Mouse (Mus musculus) monocyte, adult 5-6 weeks (primary cell): ENCODE measurements around the gene Gata5. TPM values are rescaled to one million over a fixed set of nuclear protein-coding genes. Genes with fewer than 3 reads are reported as not detected.

Experiments used
- ATAC-seq: fragments of 153-309, 156-312 bp; replicated peaks from 2 replicates; pipeline ENCODE4 v1.8.0; 2017; ENCODE audit warnings: mild to moderate bottlenecking; ENCODE audit not compliant: low TSS enrichment, insufficient number of reproducible peaks, severe bottlenecking, poor library complexity, low FRiP score
- total RNA-seq: library from RNA; stranded (forward); fragments of 200-1000, 200-491, 200-594 nt; gene quantifications from 3 replicates; pipeline ENCODE4 v1.2.3, GENCODE M21; 2017

Gene Gata5
- total RNA-seq, 1 experiment from 2014 or later: not detected

- no peak for ATAC-seq
Observed at GRCm38 (mm10) chr2:180317591-180317990, 16.9 kb downstream of the Gata5 start.

GRCm38 (mm10) chr2:180314292-180314691 lies 20.2 kb downstream of the Gata5 start:
- no peak for ATAC-seq

- no peak for ATAC-seq
Observed at GRCm38 (mm10) chr2:180311147-180311546, 23.4 kb downstream of the Gata5 start.

DNA sequence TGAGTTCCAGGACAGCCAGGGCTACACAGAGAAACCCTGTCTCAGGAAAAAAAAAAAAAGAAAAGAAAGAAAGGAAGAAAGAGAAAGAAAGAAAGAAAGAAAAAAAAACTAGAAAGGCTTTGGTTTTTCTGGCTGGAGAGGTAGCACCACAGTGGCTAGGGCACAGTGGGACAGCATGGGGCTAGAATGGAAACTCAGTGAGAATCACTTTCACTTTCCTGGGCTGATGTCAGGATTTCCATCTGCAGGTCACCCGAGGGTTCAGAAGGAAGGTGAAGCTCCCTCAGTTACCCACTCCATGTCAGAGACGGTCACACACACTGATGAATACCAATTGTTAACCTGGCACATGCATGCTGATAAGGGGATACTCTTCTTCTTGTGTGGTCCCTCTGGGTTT lies 26.8 kb downstream of the Gata5 start:
- ATAC-seq: no peak

DNA sequence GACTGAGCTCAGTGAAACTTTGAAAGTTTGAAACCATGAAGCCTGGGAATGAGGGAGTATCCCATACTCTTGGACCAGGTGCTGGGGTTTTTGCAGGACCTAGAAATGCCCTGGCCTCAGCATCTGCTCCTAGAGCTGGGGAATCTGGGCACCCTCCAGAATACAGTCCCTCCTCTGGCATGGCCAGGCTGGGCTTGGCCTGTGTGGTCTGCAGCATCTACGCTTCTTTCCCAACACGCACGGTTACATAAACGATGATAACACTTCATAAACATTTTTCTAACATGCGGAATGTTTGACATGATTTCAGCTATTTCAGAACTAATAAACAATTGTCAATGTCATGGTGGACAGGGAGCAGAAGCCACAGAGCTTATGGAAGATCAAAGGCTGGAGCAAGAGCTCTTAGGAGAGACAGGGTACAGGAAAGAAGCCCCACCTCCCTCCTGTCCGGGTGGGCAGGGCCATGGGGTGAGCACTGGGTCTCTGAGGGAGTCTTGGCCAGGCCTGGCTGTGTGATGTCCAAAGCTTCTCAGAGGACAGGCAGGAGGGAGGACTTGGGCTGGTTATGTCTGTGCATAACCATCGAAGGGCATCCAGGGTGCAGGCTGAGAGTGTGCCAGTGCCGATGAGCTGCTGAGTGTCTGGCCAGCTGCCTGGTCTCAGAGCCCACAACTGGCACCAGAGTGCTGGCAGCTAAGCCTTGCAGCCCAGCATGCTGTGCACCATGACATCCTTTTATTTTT lies 27.9 kb downstream of the Gata5 start:
- no peak for ATAC-seq

GRCm38 (mm10) chr2:180306009-180306408 lies 28.5 kb downstream of the Gata5 start:
- ATAC-seq: no peak

- ATAC-seq: no peak
Observed at GRCm38 (mm10) chr2:180305490-180305889, 29.0 kb downstream of the Gata5 start.

- no peak for ATAC-seq
Observed at GRCm38 (mm10) chr2:180304554-180304953, 29.9 kb downstream of the Gata5 start.

DNA sequence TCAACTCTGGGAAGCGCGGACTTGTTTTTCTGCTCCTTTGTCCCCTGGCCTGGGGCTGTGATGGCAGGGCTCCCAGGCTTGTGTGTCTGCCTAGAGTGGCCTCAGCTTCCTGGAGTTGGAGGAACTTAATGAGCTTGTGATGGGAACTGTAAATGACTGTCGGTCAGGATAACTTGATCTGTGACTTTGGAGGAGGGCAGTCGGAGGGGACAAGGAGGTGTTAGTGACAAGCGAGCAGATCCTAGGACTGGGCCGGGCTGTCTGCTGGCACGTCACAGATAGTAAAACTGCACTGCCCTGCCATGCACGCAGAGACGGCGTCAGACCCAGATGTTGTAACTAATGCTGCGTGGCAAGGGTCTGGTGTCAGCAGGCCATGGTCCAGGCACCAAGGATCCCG lies 31.0 kb downstream of the Gata5 start:
- no peak for ATAC-seq

DNA sequence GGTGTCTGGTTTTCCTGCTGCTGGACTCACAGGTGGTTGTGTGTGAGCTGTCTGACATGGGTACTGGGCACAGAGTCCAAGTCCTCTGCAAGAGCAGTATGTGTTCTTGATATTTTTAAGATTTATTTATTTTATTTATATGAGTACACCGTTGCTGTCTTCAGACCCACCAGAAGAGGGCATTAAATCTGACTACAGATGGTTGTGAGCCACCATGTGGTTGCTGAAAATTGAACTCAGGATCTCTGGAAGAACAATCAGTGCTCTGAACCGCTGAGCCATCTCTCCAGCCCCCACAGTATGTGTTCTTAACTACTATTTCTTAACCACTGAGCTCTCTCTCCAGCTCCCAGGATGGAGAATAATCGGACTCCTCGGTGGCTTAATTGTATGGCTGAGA lies 32.3 kb downstream of the Gata5 start:
- no peak for ATAC-seq

- no peak for ATAC-seq
Observed at GRCm38 (mm10) chr2:180300771-180301170, 33.7 kb downstream of the Gata5 start.

DNA sequence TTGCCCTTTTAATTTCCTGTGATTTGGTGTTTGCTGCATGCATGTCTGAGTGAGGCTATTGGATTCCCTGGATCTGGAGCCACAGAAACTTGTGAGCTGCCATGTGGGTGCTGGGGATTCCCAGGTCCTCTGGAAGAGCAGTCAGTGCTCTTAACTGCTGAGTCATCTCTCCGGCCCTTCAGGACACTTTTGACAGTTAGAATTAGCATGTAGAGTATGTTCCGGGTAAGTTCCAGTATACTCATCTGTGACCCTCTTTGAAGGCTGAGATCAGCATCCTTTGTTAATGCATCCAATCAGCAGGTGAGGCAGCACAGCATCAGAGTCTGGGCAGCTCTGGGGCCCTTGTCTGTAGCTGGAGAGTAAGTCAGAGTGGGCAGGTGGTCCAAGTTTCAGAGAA lies 34.2 kb downstream of the Gata5 start:
- no peak for ATAC-seq

- ATAC-seq: no peak
Observed at GRCm38 (mm10) chr2:180292906-180293305, 41.6 kb downstream of the Gata5 start.

GRCm38 (mm10) chr2:180292026-180292425 lies 42.5 kb downstream of the Gata5 start:
- no peak for ATAC-seq

DNA sequence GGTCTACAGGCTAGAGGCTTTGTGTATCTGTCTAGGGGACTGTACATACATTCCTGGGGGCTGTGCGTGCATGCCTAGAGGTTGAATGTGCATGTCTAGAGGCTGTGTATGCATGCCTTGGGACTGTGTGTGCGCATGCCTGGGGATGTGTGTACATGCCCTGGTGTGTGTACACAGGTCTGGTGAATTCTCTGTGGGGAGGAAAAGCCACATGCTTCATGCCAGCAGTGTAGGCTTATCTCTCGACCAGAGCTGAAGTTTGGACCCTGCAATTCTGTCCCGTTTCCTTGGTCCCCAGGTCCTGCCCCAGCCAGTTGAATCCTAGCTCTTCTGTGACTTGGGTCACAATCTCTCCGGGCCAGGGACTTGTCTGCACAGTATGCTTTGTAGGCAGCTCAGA lies 42.9 kb downstream of the Gata5 start:
- no peak for ATAC-seq

DNA sequence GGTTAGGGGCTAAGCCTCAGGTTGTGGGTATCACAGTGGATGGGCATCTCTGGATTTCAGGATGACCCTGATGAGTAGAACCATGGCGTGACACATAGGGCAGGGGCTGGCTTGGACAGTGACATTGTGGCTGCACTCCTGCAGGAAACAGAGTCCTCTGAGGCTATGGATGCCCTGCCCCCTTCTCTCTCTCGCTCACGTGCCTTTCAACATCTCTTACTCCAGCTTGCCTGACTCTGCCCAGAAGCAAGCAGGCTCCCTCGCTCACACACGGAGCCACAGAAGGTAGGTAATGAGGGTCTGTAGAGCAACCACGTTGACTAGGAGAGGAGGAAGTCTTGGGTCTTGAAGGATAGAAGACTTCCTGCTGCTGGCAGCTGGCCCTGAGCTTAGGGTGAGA lies 44.0 kb downstream of the Gata5 start:
- ATAC-seq: no peak

DNA sequence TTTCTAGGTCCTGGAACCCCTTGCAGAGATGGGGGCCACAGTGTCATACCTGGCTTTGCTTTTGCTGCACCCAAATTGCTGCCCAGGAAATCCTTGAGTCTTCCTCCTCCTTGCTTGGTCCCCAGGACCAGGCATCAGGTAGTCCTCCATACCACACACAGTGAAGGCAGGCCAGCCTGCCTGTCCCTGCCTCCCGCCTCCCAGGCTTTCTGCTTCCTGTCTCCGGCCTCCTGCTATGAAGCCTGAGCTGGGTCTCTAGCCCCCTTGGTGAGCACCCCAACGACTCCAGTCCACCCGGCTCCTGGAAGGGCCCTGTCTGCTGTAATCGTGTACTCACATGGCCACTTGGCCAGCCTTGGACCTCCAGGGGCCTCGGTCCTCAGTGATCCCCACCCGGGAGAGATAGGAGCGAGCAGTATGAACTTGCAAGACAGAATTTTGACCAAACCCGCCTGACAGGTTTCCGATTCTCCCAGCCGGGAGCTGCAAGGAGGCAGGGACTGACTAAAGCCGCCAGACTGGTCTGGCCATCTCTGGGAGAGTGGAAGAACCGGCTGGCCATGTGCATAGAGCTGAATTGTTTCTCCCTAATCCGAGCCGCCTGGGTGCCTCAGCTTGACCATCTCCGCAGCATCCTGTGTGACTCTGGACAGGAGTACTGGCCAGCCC lies 44.9 kb downstream of the Gata5 start, which contains the start of gene Rbbp8nl:
Gene Rbbp8nl, minus strand, starts transcription at position 440 of the 669 bp plus-strand sequence.
- ATAC-seq: no peak

DNA sequence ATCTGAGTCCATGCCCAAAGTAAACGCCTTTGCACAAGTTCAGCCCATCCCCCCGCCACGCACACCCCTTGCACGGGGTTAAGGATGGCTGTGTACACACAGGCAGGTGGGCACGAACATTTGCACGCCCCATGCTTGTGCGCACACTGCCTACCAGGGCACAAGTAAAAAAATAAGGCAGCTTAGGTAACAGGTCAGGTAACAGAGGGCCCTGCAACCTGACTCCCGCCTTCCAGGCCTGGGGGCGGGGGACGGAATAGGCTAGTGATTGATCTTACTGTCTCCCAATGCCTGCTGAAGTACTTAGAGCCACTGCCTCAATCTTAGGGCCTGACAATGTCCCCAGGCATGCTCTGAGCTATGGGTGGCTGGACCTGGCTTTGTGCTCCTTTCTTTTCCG lies 45.5 kb downstream of the Gata5 start:
- no peak for ATAC-seq

DNA sequence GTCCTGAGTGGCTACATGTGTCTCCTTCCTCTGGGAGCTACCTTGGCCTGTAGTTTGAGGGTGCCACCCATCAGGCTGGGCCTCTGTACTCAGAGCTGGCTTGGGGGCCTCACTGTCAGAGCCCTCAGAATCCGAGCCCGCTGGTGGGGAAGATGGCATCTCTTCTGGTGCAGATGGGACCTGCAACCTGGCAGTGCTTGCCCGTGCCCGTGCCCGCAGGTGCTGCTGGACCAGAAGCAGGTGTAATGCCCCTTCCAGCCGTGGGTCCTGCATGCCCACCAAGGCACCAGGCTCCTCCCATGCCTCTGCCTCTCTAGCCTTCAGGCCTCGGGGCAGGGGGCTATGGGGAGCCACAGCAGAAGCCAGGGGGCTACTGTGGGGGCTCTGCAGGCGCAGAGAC lies 55.2 kb downstream of the Gata5 start:
- ATAC-seq: no peak

DNA sequence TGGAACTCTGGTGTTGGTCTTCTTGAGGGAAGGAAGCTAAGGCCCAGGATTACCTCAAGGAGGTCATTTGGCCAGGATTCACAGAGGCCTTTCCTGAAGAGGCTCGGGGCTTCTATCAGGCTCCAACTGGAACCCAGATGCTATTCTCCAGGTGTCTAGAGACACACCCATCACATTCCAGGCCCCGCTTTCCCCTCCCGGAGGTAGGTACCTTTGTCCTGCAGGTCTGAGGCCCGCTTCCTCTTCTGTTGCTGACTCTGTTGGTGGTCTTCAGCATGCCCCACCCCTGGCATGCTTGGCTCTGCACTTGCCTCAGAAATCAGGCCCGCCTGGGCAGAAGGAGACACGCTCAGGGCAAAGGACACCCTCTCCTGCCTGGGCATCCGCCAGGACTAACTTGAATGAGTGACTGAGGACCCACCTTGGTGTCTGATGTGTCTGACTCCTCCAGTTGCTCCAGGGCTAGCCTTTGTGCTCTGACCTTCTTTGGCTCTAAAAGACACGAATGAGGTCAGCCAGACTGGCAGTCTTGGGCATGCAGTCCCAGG lies 56.7 kb downstream of the Gata5 start:
- no peak for ATAC-seq
